Comparison of ENCODE assay signal across 8 mouse cellular contexts in the genomic region with DNA sequence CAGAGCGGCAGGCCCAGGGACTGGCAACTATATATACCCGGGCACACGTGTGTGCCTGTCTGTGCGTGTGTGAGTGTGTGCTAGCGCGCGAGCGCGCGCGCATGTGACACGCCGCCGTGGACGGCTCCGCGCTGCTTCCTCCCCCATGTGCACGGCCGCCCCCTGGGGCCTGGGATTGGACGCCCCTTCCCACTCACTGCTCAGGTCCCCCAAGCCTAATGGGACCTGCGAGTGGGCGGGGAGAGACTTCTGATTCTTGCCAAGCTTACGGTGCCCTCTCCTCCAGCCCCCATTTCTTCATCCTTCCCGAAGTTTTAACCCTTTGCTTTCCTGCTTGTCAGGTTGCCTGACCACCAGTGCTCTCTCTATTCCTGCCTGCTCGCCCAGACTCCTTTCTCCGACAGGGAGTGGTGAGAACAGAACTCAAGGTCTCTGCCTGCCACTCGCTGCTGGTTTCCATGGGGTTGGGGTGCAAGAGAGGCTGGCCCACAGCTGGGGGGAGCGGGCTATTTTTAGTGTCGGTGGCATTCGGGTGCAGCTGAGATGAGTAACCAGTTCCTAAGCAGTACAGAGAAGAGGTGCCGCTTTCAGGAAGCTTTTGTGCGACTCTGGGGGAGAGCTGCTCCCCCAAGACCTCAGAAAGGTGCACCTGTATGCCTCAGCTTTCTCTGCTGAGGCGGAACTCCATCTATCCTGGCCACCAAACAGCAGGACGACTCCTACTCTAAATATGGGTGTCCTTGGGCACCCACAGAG. TPM values are rescaled to one million over a fixed set of nuclear protein-coding genes. Genes with fewer than 3 reads are reported as not detected.
DNase-seq lines count a peak whose midpoint lies in the region; ATAC-seq and TF ChIP-seq lines count a peak whose summit lies in the region.

No protein-coding gene starts in this region.

- ATAC-seq in kidney, postnatal 0 days (replicated peaks; ENCODE audit: low FRiP score, low read depth) = no peak
- no peak for ATAC-seq in liver, embryonic 14.5 days (ENCODE audit: insufficient read depth)

- no peak for TF ChIP-seq POLR2A in kidney, adult 2 months (IDR thresholded peaks at IDR 0.05; ENCODE audit: low read depth, low read length)

- TF ChIP-seq CTCF in kidney, adult 2 months (conservative IDR thresholded peaks at IDR 0.05; ENCODE audit: insufficient read depth, insufficient read length, low read depth, low read length) = no peak
- no peak for TF ChIP-seq CTCF in kidney, postnatal 0 days (IDR thresholded peaks at IDR 0.05; ENCODE audit: low read depth)
- no peak for TF ChIP-seq CTCF in liver, embryonic 14.5 days (IDR thresholded peaks at IDR 0.05; ENCODE audit: low read depth)

- H3K4me3 ChIP-seq in kidney, adult 2 months (ENCODE audit: insufficient read depth, low read depth, low read length) = peak overlapping the region; percentile 13; the same call in 1 of the 2 replicates
- H3K4me3 ChIP-seq in kidney, postnatal 0 days (replicated peaks; ENCODE audit: low read depth, low read length) = peak overlapping the region; percentile 36
- H3K4me3 ChIP-seq in liver, embryonic 14.5 days (ENCODE audit: insufficient read depth in 1 of 2, low read depth in 2 of 2, low read length in 2 of 2) = no peak overlapping the region

- H3K9me3 ChIP-seq in kidney, postnatal 0 days (replicated peaks; ENCODE audit: low read length) = no peaks in the 10 kb centered on the region
- H3K9me3 ChIP-seq in liver, embryonic 14.5 days (ENCODE audit: control insufficient read depth, low read length) = no peaks in the 10 kb centered on the region

- TF ChIP-seq EP300 in liver, embryonic 14.5 days (IDR thresholded peaks at IDR 0.05; ENCODE audit: low read depth) = no peak

- peaks cover 2% of the 10 kb centered on the region; the same call in 1 of the 2 replicates for H3K36me3 ChIP-seq in kidney, adult 2 months (ENCODE audit: control insufficient read depth, insufficient read depth, low read length)
- H3K36me3 ChIP-seq in kidney, postnatal 0 days (ENCODE audit: insufficient read depth, low read length) = peaks cover 7% of the 10 kb centered on the region
- peaks cover 15% of the 10 kb centered on the region for H3K36me3 ChIP-seq in liver, embryonic 14.5 days (replicated peaks; ENCODE audit: control insufficient read depth, insufficient read depth, low read depth)

- H3K27me3 ChIP-seq in kidney, adult 2 months (replicated peaks; ENCODE audit: control insufficient read depth, insufficient read depth, low read length) = peaks cover 3% of the 10 kb centered on the region; the same call in 1 of the 2 replicates
- peaks cover 62% of the 10 kb centered on the region for H3K27me3 ChIP-seq in kidney, postnatal 0 days (ENCODE audit: insufficient read depth, low read length)
- peaks cover 70% of the 10 kb centered on the region for H3K27me3 ChIP-seq in liver, embryonic 14.5 days (ENCODE audit: control insufficient read depth, insufficient read depth, low read length)

- H3K9ac ChIP-seq in kidney, postnatal 0 days (ENCODE audit: low read depth, low read length) = peak overlapping the region; percentile 37; the same call in 1 of the 2 replicates
- H3K9ac ChIP-seq in liver, embryonic 14.5 days (replicated peaks) = no peak overlapping the region

- H3K4me1 ChIP-seq in kidney, adult 2 months (ENCODE audit: control insufficient read depth, insufficient read depth, low read length) = peaks cover 4% of the 10 kb centered on the region; the same call in 1 of the 2 replicates
- peaks cover 21% of the 10 kb centered on the region for H3K4me1 ChIP-seq in kidney, postnatal 0 days (replicated peaks; ENCODE audit: insufficient read depth, low read length)
- no peaks in the 10 kb centered on the region; a peak in 1 of 4 replicates for H3K4me1 ChIP-seq in liver, embryonic 14.5 days (replicated peaks; ENCODE audit: control insufficient read depth in 2 of 2, insufficient read depth in 2 of 2, low read length in 1 of 2)

- DNase-seq in kidney, adult 2 months = no peak
- no peak for DNase-seq in kidney, adult 8-10 months
- peak; percentile 72 for DNase-seq in T-cell, adult 2 months (ENCODE audit: low spot score)
- DNase-seq in frontal cortex, adult 2 months (ENCODE audit: extremely low spot score in 1 of 2, low spot score in 1 of 2) = peak; percentile 72 to 86
- DNase-seq in kidney, postnatal 0 days (ENCODE audit: low spot score) = no peak
- no peak for DNase-seq in liver, embryonic 14.5 days (ENCODE audit: low read depth in 3 of 3, low spot score in 3 of 3)
- DNase-seq in right cerebral cortex, postnatal 36 days (ENCODE audit: low spot score in 2 of 2) = peak; percentile 81 to 83
- DNase-seq in spleen, postnatal 36 days (ENCODE audit: low spot score in 2 of 2) = no peak

- no peak overlapping the region for H3K27ac ChIP-seq in kidney, adult 2 months (ENCODE audit: insufficient read depth, low read depth, low read length)
- H3K27ac ChIP-seq in kidney, postnatal 0 days = no peak overlapping the region
- no peak overlapping the region for H3K27ac ChIP-seq in liver, embryonic 14.5 days

- H3K4me2 ChIP-seq in kidney, postnatal 0 days (ENCODE audit: low read length) = peak overlapping the region; percentile 73
- H3K4me2 ChIP-seq in liver, embryonic 14.5 days (ENCODE audit: low read depth) = peak overlapping the region; percentile 25; the same call in 1 of the 2 replicates

- WGBS in kidney, adult 2 months = 2% methylated on average over 34 of the region's 34 CpGs
- 2% methylated on average over 31 of the region's 34 CpGs for WGBS in kidney, postnatal 0 days
- 3% methylated on average over 30 of the region's 34 CpGs for WGBS in liver, embryonic 14.5 days (ENCODE audit: insufficient replicate concordance)

RNA-seq across cellular contexts. Expression of a gene that starts 1.2 kb away (rescaled TPM):
- polyA plus RNA-seq in kidney, adult 2 months (2012; rRNA removed) = 12.1 and 12.3 TPM in 2 replicates
- 764 and 849 TPM in 2 replicates for polyA plus RNA-seq in frontal cortex, adult 2 months (2012; rRNA removed)
- polyA plus RNA-seq in kidney, postnatal 0 days (2015; fragmentation: Nextera tagmentation; extraction: Ambion mirVana) = 4.4 and 6.1 TPM in 2 replicates
- polyA plus RNA-seq in liver, embryonic 14.5 days (2012; rRNA removed) = 0.03 and 0.04 TPM in 2 replicates
- not detected in 2 replicates for polyA plus RNA-seq in liver, embryonic 14.5 days (2014; fragmentation: Nextera tagmentation; extraction: Ambion mirVana)

RNA-seq across cellular contexts. Expression of a gene that starts 18.4 kb away (rescaled TPM):
- 0.04 TPM in 1 of 2 replicates, not detected in the other for polyA plus RNA-seq in kidney, adult 2 months (2012; rRNA removed)
- 0.10 and 0.25 TPM in 2 replicates for polyA plus RNA-seq in frontal cortex, adult 2 months (2012; rRNA removed)
- not detected in 2 replicates for polyA plus RNA-seq in kidney, postnatal 0 days (2015; fragmentation: Nextera tagmentation; extraction: Ambion mirVana)
- polyA plus RNA-seq in liver, embryonic 14.5 days (2012; rRNA removed) = not detected in 2 replicates
- not detected in 2 replicates for polyA plus RNA-seq in liver, embryonic 14.5 days (2014; fragmentation: Nextera tagmentation; extraction: Ambion mirVana)

RNA-seq across cellular contexts. Expression of a gene that starts 23.2 kb away (rescaled TPM):
- polyA plus RNA-seq in kidney, adult 2 months (2012; rRNA removed) = 68.9 and 72.7 TPM in 2 replicates
- polyA plus RNA-seq in frontal cortex, adult 2 months (2012; rRNA removed) = 67.8 and 74.0 TPM in 2 replicates
- 83.1 and 94.5 TPM in 2 replicates for polyA plus RNA-seq in kidney, postnatal 0 days (2015; fragmentation: Nextera tagmentation; extraction: Ambion mirVana)
- 77.4 and 83.3 TPM in 2 replicates for polyA plus RNA-seq in liver, embryonic 14.5 days (2012; rRNA removed)
- 78.3 and 85.3 TPM in 2 replicates for polyA plus RNA-seq in liver, embryonic 14.5 days (2014; fragmentation: Nextera tagmentation; extraction: Ambion mirVana)

RNA-seq across cellular contexts. Expression of a gene that starts 30.1 kb away (rescaled TPM):
- polyA plus RNA-seq in kidney, adult 2 months (2012; rRNA removed) = 0.22 and 0.25 TPM in 2 replicates
- 6.3 and 6.8 TPM in 2 replicates for polyA plus RNA-seq in frontal cortex, adult 2 months (2012; rRNA removed)
- not detected in 2 replicates for polyA plus RNA-seq in kidney, postnatal 0 days (2015; fragmentation: Nextera tagmentation; extraction: Ambion mirVana)
- polyA plus RNA-seq in liver, embryonic 14.5 days (2012; rRNA removed) = 0.03 TPM in 2 replicates
- not detected in 2 replicates for polyA plus RNA-seq in liver, embryonic 14.5 days (2014; fragmentation: Nextera tagmentation; extraction: Ambion mirVana)

RNA-seq across cellular contexts. Expression of a gene that starts 45.1 kb away (rescaled TPM):
- 114 and 143 TPM in 2 replicates for polyA plus RNA-seq in kidney, adult 2 months (2012; rRNA removed)
- 678 and 795 TPM in 2 replicates for polyA plus RNA-seq in frontal cortex, adult 2 months (2012; rRNA removed)
- 39.0 and 39.6 TPM in 2 replicates for polyA plus RNA-seq in kidney, postnatal 0 days (2015; fragmentation: Nextera tagmentation; extraction: Ambion mirVana)
- 16.4 and 18.1 TPM in 2 replicates for polyA plus RNA-seq in liver, embryonic 14.5 days (2012; rRNA removed)
- 6.6 and 7.9 TPM in 2 replicates for polyA plus RNA-seq in liver, embryonic 14.5 days (2014; fragmentation: Nextera tagmentation; extraction: Ambion mirVana)

Comparison
In these comparisons a context has a peak if more than half of its experiments do, and no peak if none do; other contexts are left out.
1. DNase-seq: peak in T-cell, adult 2 months (single experiment), frontal cortex, adult 2 months (2 of 2) and right cerebral cortex, postnatal 36 days (2 of 2); none in kidney, adult 2 months (single experiment), kidney, adult 8-10 months (0 of 2), kidney, postnatal 0 days (single experiment), liver, embryonic 14.5 days (0 of 3) and spleen, postnatal 36 days (0 of 2).
2. H3K4me3 ChIP-seq: peak in kidney, adult 2 months (single experiment) and kidney, postnatal 0 days (single experiment); none in liver, embryonic 14.5 days (0 of 2).
3. RNA of a gene that starts 1.2 kb away (polyA plus RNA-seq): 764 to 849 TPM in frontal cortex, adult 2 months; 12.1 to 12.3 TPM in kidney, adult 2 months, 4.4 to 6.1 TPM in kidney, postnatal 0 days and 0.03 to 0.04 TPM in liver, embryonic 14.5 days; every median in the first group is over 10 times any median in the second.